Mouse (Mus musculus): Measurements from ENCODE around the gene Gpr35. TPM values are rescaled to one million over a fixed set of nuclear protein-coding genes. Genes with fewer than 3 reads are reported as not detected.
A peak's percentile ranks its signal among the peaks of the same experiment; 100 is the strongest.

The Gpr35 gene
- polyA plus RNA-seq, 1 experiment from 2014 or later: 0.62 TPM

DNA sequence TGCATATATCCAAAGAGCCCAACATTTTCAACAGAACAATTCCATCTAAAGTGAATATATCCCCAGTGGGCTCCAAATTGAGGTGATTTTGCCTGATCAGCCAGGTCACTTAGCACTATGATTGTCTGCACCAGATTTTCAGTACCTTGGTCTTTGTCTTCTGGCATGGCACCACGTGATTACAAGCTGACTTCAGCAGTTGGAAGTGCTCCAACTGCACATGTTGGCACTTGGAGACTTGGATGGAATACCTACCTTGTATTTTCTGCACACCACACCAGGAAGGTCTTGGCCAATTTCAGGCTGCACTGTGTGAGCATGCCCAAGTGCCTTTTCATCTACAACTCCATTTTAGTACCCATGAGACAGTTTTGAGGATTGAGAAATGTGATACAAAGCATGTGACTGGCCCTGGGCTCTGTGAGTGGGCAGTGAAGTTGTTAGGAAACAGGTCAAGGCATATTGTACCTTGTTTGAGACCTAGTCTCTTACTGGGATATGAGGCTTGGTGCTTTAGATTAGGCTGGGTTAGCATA, 20.4 kb upstream of the Gpr35 start:
- H3K4me2 ChIP-seq (replicated peaks; ENCODE audit: low read depth, low read length): no peak overlapping the region
- no peak overlapping the region for H3K4me3 ChIP-seq (ENCODE audit: low read length)
- no peak overlapping the region for H3K9ac ChIP-seq (replicated peaks; ENCODE audit: low read length)
- peaks cover 5% of the 10 kb centered on the region; the same call in 1 of the 2 replicates for H3K9me3 ChIP-seq (ENCODE audit: low read length)
- H3K27ac ChIP-seq (ENCODE audit: low read length): no peak overlapping the region
- no peaks in the 10 kb centered on the region for H3K27me3 ChIP-seq (ENCODE audit: insufficient read depth, low read length)
- no peak for ATAC-seq (ENCODE audit: low FRiP score, low TSS enrichment)
- H3K36me3 ChIP-seq (ENCODE audit: insufficient read depth, low read length): no peaks in the 10 kb centered on the region
- WGBS: 32% methylated on average over 1 of the region's 1 CpGs
- H3K4me1 ChIP-seq (ENCODE audit: insufficient read depth, low read length): peaks cover 8% of the 10 kb centered on the region

DNA sequence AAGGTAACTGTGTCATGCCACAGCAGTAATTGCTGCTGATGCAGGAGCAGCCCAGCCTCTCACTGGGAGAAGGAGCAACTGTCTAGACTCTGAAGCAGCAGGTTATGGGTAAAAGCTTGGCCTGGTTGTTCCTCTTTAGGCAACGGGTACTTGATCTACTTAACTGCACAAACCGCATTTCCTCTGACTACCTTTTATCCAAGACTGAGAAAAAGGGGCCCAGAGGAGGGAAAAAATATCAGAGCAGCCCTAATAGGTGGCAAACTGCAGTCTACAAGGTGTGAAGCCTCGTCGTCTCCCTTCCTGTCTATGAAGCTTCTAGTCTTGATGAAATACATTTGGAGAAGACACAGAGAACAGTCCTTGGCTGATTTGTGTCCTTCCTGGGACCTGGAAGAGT, 17.1 kb upstream of the Gpr35 start:
- peak overlapping the region; percentile 99 for H3K27ac ChIP-seq (ENCODE audit: low read length)
- peak overlapping the region; percentile 81 for H3K9ac ChIP-seq (replicated peaks; ENCODE audit: low read length)
- H3K4me2 ChIP-seq (replicated peaks; ENCODE audit: low read depth, low read length): peak overlapping the region; percentile 86
- peaks cover 5% of the 10 kb centered on the region for H3K36me3 ChIP-seq (ENCODE audit: insufficient read depth, low read length)
- H3K27me3 ChIP-seq (ENCODE audit: insufficient read depth, low read length): no peaks in the 10 kb centered on the region
- peaks cover 5% of the 10 kb centered on the region; the same call in 1 of the 2 replicates for H3K9me3 ChIP-seq (ENCODE audit: low read length)
- ATAC-seq (ENCODE audit: low FRiP score, low TSS enrichment): no peak
- H3K4me3 ChIP-seq (ENCODE audit: low read length): peak overlapping the region; percentile 72
- 75% methylated on average over 4 of the region's 4 CpGs for WGBS
- H3K4me1 ChIP-seq (ENCODE audit: insufficient read depth, low read length): peaks cover 27% of the 10 kb centered on the region

DNA sequence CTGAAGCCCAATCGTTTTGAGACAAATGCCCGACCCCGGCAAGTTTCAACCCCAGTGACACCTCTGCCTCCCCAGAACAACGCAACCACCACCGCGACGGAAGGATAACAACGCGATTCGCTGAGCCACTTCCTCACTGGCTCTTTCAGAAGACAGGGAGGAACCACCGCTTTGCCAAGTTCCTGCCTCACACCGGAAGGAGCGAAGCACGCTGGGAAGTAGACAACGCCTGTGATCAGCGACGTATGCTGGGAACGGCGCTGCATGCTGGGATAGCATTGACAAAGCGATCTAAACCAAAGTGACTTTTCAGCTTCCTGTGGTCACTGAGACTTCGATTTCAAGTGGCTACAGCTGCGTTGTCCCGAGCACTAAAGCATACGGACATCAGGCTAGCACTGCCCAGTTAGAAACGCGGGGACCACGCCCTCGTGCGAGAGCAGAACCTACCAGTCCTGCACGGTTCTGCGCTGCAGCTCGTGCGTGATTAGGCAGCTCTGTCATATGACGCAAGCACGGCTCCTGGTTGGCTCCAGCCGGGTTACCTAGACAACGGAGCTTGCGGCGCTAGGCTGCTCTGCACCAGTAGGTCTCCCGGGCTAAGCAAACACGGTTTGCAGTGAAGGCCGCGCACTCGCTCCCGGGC, 16.4 kb upstream of the Gpr35 start, which contains the start of gene Capn10:
TSS of gene Capn10 (plus strand) at position 195 of the 646 bp plus-strand sequence.
- no peaks in the 10 kb centered on the region for H3K27me3 ChIP-seq (ENCODE audit: insufficient read depth, low read length)
- WGBS: under 1% methylated on average over 45 of the region's 45 CpGs
- peak within 1 kb of the TSS; percentile 81 for H3K9ac ChIP-seq (replicated peaks; ENCODE audit: low read length)
- peak within 1 kb of the TSS; percentile 72 for H3K4me3 ChIP-seq (ENCODE audit: low read length)
- H3K36me3 ChIP-seq (ENCODE audit: insufficient read depth, low read length): peaks cover 12% of the 10 kb centered on the region
- H3K4me2 ChIP-seq (replicated peaks; ENCODE audit: low read depth, low read length): peak within 1 kb of the TSS; percentile 86
- ATAC-seq (ENCODE audit: low FRiP score, low TSS enrichment): peak; percentile 100
- H3K27ac ChIP-seq (ENCODE audit: low read length): peak within 1 kb of the TSS; percentile 99
- H3K4me1 ChIP-seq (ENCODE audit: insufficient read depth, low read length): peaks cover 27% of the 10 kb centered on the region
- H3K9me3 ChIP-seq (ENCODE audit: low read length): peaks cover 5% of the 10 kb centered on the region; the same call in 1 of the 2 replicates

DNA sequence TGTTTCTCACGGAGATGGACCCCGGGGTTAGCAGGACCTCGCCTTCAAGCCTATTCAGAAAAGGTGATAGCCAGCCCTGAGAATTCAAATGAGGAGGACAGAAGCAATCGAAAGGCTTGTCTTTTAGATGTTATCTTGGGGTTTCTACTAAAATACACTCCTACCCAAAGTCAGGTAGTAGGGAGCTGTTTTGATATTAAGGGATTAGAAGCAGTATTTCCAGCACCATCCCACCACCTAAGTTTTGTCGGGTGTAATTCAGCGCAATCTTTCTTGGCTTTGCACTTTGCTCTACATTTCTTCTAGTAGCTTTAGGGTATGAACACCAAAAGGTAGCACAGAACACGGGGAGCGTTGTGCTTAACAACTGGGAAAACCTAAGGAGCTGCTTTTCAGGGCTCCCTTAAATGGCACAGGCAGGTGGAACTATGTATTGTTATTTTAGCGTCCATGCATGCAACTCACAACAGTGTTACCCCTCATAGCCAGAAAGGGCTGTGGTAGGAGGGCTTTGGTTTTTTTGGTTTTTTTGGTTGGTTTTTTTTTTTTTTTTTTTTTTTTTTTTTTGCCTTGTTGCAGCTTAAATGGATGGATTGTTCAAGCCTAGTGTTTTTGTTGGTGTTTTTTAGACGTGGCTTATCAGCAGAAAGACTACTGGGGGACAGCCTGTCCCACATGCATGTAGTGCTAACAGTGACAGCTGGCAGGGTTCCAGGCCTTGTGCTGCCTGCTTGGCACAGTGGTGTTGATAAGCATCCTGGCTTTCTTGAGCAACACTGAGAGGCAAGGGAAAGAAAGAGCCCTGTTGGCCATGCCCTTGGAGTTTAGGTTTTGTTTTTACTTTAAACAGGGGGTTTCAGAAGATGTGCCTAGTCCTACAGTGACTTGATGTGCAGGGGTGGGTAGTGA, 15.4 kb upstream of the Gpr35 start:
- peaks cover 21% of the 10 kb centered on the region for H3K36me3 ChIP-seq (ENCODE audit: insufficient read depth, low read length)
- peak overlapping the region; percentile 99 for H3K27ac ChIP-seq (ENCODE audit: low read length)
- ATAC-seq (ENCODE audit: low FRiP score, low TSS enrichment): no peak
- peak overlapping the region; percentile 72 for H3K4me3 ChIP-seq (ENCODE audit: low read length)
- peaks cover 5% of the 10 kb centered on the region; the same call in 1 of the 2 replicates for H3K9me3 ChIP-seq (ENCODE audit: low read length)
- H3K4me2 ChIP-seq (replicated peaks; ENCODE audit: low read depth, low read length): peak overlapping the region; percentile 86
- H3K27me3 ChIP-seq (ENCODE audit: insufficient read depth, low read length): no peaks in the 10 kb centered on the region
- 17% methylated on average over 10 of the region's 10 CpGs for WGBS
- H3K4me1 ChIP-seq (ENCODE audit: insufficient read depth, low read length): peaks cover 27% of the 10 kb centered on the region
- peak overlapping the region; percentile 81 for H3K9ac ChIP-seq (replicated peaks; ENCODE audit: low read length)

DNA sequence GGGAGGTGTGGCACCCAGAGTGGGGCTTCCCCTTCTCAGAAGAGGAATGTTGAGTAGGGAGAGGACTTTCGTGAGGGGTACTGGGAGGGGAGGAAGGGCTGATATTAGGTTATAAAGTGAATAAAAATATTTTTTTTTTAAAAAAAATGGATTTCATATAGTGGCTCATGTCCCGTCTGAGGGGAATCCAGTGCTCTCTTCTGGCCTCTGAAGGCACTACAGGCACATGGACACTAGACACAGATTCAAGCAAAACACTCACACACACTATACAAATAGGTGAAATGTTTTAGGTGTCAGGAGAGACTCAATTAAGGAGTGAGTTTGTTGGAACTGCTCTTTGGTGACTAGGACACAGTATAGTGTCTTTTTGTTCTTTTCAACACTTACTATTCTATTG, 14.7 kb upstream of the Gpr35 start:
- peaks cover 27% of the 10 kb centered on the region for H3K4me1 ChIP-seq (ENCODE audit: insufficient read depth, low read length)
- 56% methylated on average over 2 of the region's 2 CpGs for WGBS
- H3K4me2 ChIP-seq (replicated peaks; ENCODE audit: low read depth, low read length): peak overlapping the region; percentile 86
- H3K27me3 ChIP-seq (ENCODE audit: insufficient read depth, low read length): no peaks in the 10 kb centered on the region
- no peak overlapping the region for H3K27ac ChIP-seq (ENCODE audit: low read length)
- H3K36me3 ChIP-seq (ENCODE audit: insufficient read depth, low read length): peaks cover 25% of the 10 kb centered on the region
- peaks cover 5% of the 10 kb centered on the region; the same call in 1 of the 2 replicates for H3K9me3 ChIP-seq (ENCODE audit: low read length)
- no peak for ATAC-seq (ENCODE audit: low FRiP score, low TSS enrichment)
- H3K4me3 ChIP-seq (ENCODE audit: low read length): no peak overlapping the region
- H3K9ac ChIP-seq (replicated peaks; ENCODE audit: low read length): peak overlapping the region; percentile 81

DNA sequence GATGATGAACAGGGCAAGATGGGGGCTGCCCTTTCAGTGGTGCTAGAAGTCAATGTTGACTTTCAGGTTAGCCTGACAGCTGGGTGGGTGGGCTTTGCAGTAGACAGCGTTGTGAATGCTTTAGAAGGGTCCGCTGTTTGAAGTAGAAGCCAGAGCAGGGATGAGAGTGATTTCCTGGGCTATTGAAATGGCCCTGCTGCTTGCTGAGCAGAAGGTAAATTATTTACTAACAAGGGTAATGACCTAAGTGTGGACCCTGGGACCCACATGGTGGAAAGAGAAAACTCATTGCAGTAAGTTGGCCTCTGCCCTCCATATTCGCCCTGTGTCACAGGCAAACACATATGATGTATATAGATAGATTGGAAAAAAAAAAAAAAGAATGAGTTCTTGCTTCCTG, 14.2 kb upstream of the Gpr35 start:
- Histone ChIP-seq H3K27ac (ENCODE audit: low read length) (no peak overlapping the region), H3K9me3 (ENCODE audit: low read length) (peaks cover 5% of the 10 kb centered on the region; the same call in 1 of the 2 replicates), H3K4me3 (ENCODE audit: low read length) (no peak overlapping the region), H3K4me2 (replicated peaks; ENCODE audit: low read depth, low read length) (peak overlapping the region; percentile 86), H3K9ac (replicated peaks; ENCODE audit: low read length) (no peak overlapping the region; the same call in 1 of the 2 replicates), H3K36me3 (ENCODE audit: insufficient read depth, low read length) (peaks cover 29% of the 10 kb centered on the region), H3K4me1 (ENCODE audit: insufficient read depth, low read length) (peaks cover 27% of the 10 kb centered on the region), H3K27me3 (ENCODE audit: insufficient read depth, low read length) (no peaks in the 10 kb centered on the region)
- no peak for ATAC-seq (ENCODE audit: low FRiP score, low TSS enrichment)
- 72% methylated on average over 3 of the region's 3 CpGs for WGBS

DNA sequence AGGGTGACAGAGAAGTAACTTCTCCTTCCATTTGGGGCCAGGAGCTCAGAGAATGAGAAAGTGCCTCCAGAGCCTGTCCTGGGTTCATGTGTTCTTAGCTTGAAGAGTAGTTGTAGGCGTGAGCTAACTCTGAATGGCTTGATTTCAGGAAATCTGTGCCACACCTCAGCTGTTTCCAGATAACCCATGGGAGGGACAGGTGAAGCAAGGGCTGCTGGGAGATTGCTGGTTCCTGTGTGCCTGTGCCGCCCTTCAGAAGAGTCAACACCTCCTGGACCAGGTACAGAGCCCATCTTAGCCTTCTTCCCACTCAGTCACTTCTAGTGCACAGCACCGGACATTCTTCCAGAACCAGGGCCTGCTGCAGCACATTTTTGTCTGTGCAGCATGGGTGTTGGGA, 12.9 kb upstream of the Gpr35 start:
- H3K4me3 ChIP-seq (ENCODE audit: low read length): no peak overlapping the region
- no peaks in the 10 kb centered on the region for H3K27me3 ChIP-seq (ENCODE audit: insufficient read depth, low read length)
- no peak overlapping the region for H3K27ac ChIP-seq (ENCODE audit: low read length)
- ATAC-seq (ENCODE audit: low FRiP score, low TSS enrichment): no peak
- H3K4me2 ChIP-seq (replicated peaks; ENCODE audit: low read depth, low read length): no peak overlapping the region
- 94% methylated on average over 3 of the region's 3 CpGs for WGBS
- no peak overlapping the region for H3K9ac ChIP-seq (replicated peaks; ENCODE audit: low read length)
- H3K4me1 ChIP-seq (ENCODE audit: insufficient read depth, low read length): peaks cover 27% of the 10 kb centered on the region
- peaks cover 4% of the 10 kb centered on the region; the same call in 1 of the 2 replicates for H3K9me3 ChIP-seq (ENCODE audit: low read length)
- H3K36me3 ChIP-seq (ENCODE audit: insufficient read depth, low read length): peaks cover 40% of the 10 kb centered on the region

DNA sequence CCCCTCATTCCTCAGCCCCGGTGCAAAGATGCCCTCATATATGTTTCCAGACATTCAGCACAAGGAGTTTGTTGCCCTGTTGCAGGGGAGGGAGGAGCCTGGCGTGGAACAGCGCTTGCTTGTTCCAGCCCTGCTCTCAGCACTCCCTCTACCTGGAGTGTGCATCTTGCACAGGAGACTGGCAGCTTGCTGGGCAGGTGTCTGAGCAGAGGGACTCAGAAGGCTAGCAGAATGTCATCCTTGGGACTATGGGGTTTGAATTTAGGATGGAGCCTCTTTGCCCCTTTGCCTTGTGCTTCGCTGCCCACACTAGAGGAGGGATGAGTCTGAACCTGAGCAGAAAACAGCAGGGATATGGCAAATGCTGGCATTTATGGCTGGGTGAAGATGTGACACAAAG, 10.9 kb upstream of the Gpr35 start:
- Histone ChIP-seq H3K4me1 (ENCODE audit: insufficient read depth, low read length) (peaks cover 22% of the 10 kb centered on the region), H3K9ac (replicated peaks; ENCODE audit: low read length) (no peak overlapping the region), H3K4me2 (replicated peaks; ENCODE audit: low read depth, low read length) (no peak overlapping the region), H3K27me3 (ENCODE audit: insufficient read depth, low read length) (no peaks in the 10 kb centered on the region), H3K27ac (ENCODE audit: low read length) (no peak overlapping the region), H3K36me3 (ENCODE audit: insufficient read depth, low read length) (peaks cover 55% of the 10 kb centered on the region), H3K9me3 (ENCODE audit: low read length) (no peaks in the 10 kb centered on the region), H3K4me3 (ENCODE audit: low read length) (no peak overlapping the region)
- 98% methylated on average over 4 of the region's 4 CpGs for WGBS
- ATAC-seq (ENCODE audit: low FRiP score, low TSS enrichment): no peak

DNA sequence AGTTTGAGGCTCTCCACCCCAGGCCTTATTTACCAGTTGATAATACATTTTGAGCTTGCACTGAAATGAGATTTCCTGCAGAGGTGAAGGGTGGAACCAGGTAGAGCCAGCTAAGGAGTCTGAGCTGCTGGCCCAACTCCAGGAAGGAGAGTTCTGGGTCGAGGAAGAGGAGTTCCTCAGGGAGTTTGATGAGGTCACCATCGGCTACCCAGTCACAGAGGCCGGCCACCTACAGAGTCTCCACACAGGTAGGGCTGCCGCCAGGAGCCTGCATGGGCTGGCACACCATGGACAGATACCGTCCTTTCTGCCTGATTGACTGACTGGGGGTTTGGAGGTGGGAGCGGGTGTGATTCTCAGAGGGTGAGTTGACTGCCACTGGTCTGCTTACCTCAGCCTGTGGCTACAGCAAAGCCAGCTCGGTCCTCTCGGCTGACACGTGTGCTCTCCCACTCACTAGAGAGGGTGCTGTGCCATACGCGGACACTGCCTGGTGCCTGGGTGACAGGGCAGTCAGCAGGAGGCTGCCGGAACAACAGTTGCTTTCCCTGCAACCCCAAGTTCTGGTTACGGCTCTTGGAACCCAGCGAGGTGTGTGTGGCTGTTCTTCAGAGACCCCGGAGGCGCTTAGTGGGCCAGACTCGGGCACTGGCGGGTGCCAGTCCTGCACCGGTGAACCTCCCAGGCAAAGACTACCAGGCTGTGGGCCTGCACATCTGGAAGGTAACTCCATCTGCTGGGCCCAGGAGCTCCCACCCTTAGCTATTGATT, 7.3 kb upstream of the Gpr35 start:
- Histone ChIP-seq H3K27ac (ENCODE audit: low read length) (no peak overlapping the region), H3K9ac (replicated peaks; ENCODE audit: low read length) (no peak overlapping the region), H3K4me1 (ENCODE audit: insufficient read depth, low read length) (no peaks in the 10 kb centered on the region), H3K36me3 (ENCODE audit: insufficient read depth, low read length) (peaks cover 75% of the 10 kb centered on the region), H3K4me2 (replicated peaks; ENCODE audit: low read depth, low read length) (no peak overlapping the region), H3K27me3 (ENCODE audit: insufficient read depth, low read length) (no peaks in the 10 kb centered on the region), H3K4me3 (ENCODE audit: low read length) (no peak overlapping the region), H3K9me3 (ENCODE audit: low read length) (no peaks in the 10 kb centered on the region)
- ATAC-seq (ENCODE audit: low FRiP score, low TSS enrichment): no peak
- 91% methylated on average over 19 of the region's 19 CpGs for WGBS
